Mouse (Mus musculus) ZHBTc4 (cell line): Measurements from ENCODE around the gene Gm39566.

Source experiments
- DNase-seq: peaks from one replicate; pipeline ENCODE4 v3.0.0-alpha.2; 2011; ENCODE audit warnings: low read depth, low spot score

The Gm39566 gene

GRCm38 (mm10) chr11:69761868-69762267, 53.2 kb downstream of the Gm39566 start, which contains the start of gene Slc35g3:
Gene Slc35g3, minus strand, starts transcription at chr11:69761968.
- DNase-seq: no peak
